Mouse (Mus musculus) forebrain, postnatal 0 days (tissue): ENCODE results near the gene Ubac2. TPM values are rescaled to one million over a fixed set of nuclear protein-coding genes. Genes with fewer than 3 reads are reported as not detected.

Experiments
- ATAC-seq: fragments of 200-750 bp; cut with Nextera tagmentation; 2 replicates; pipeline ENCODE4 v1.8.0; 2017; ENCODE audit warnings: mild to moderate bottlenecking, moderate library complexity
- DNase-seq: peaks from one replicate; pipeline ENCODE4 v3.0.0-alpha.2; 2015
- H3K27ac ChIP-seq: fragments of 300-500 bp; sonication (generic); 2 replicates; pipeline ENCODE4 v1.5.1; 2014; ENCODE audit warnings: low read depth, mild to moderate bottlenecking, antibody characterized with exemption, low read length, moderate library complexity, mixed read lengths
- H3K27me3 ChIP-seq: fragments of 300-500 bp; sonication (generic); 2 replicates; pipeline ENCODE4 v1.6.1; 2014; ENCODE audit warnings: mild to moderate bottlenecking, low read length, mixed read lengths; ENCODE audit not compliant: insufficient read depth
- H3K36me3 ChIP-seq: fragments of 300-500 bp; sonication (generic); 2 replicates; pipeline ENCODE4 v1.6.1; 2014; ENCODE audit warnings: mild to moderate bottlenecking, moderate library complexity; ENCODE audit not compliant: insufficient read depth
- H3K4me1 ChIP-seq: fragments of 300-500 bp; sonication (generic); 2 replicates; pipeline ENCODE4 v1.6.1; 2014; ENCODE audit warnings: antibody characterized with exemption; ENCODE audit not compliant: insufficient read depth
- H3K4me2 ChIP-seq: fragments of 300-500 bp; sonication (generic); 2 replicates; pipeline ENCODE4 v1.6.1; 2014; ENCODE audit warnings: low read depth, mild to moderate bottlenecking, moderate library complexity
- H3K4me3 ChIP-seq: fragments of 300-500 bp; sonication (generic); 2 replicates; pipeline ENCODE4 v1.5.1; 2014; ENCODE audit warnings: low read depth, low read length, mixed read lengths
- H3K9ac ChIP-seq: fragments of 300-500 bp; sonication (generic); 2 replicates; pipeline ENCODE4 v1.6.1; 2014; ENCODE audit warnings: mild to moderate bottlenecking
- H3K9me3 ChIP-seq: fragments of 300-500 bp; sonication (generic); 2 replicates; pipeline ENCODE4 v1.6.1; 2016; ENCODE audit warnings: low read length
- CTCF ChIP-seq: sonication (generic); IDR thresholded peaks from 2 replicates; pipeline ENCODE4 v1.5.1; 2016; ENCODE audit warnings: antibody characterized with exemption, control low read depth, low read depth
- WGBS: fragments of 180-500 bp; shearing (Covaris S2); extraction: QIAGEN DNeasy Blood & Tissue Kit; methylation state at CpG from one replicate; pipeline ENCODE4 v1.1.7; 2014; 5-methylcytosine and 5-hydroxymethylcytosine counted together
- polyA plus RNA-seq: library from polyadenylated mRNA; unstranded; fragments of >200 nt; fragmentation: Nextera tagmentation; extraction: Ambion mirVana; gene quantifications from 2 replicates; pipeline ENCODE4 v1.2.1, GENCODE M21; 2015
- total RNA-seq: library from RNA; depleted of rRNA; stranded (reverse); fragments of >200 nt; gene quantifications from 2 replicates; pipeline ENCODE4 v1.2.3, GENCODE M21; 2014

The Ubac2 gene
- total and polyA plus RNA-seq, 2 experiments from 2014 or later, result 41.9 to 52.6 TPM

DNA sequence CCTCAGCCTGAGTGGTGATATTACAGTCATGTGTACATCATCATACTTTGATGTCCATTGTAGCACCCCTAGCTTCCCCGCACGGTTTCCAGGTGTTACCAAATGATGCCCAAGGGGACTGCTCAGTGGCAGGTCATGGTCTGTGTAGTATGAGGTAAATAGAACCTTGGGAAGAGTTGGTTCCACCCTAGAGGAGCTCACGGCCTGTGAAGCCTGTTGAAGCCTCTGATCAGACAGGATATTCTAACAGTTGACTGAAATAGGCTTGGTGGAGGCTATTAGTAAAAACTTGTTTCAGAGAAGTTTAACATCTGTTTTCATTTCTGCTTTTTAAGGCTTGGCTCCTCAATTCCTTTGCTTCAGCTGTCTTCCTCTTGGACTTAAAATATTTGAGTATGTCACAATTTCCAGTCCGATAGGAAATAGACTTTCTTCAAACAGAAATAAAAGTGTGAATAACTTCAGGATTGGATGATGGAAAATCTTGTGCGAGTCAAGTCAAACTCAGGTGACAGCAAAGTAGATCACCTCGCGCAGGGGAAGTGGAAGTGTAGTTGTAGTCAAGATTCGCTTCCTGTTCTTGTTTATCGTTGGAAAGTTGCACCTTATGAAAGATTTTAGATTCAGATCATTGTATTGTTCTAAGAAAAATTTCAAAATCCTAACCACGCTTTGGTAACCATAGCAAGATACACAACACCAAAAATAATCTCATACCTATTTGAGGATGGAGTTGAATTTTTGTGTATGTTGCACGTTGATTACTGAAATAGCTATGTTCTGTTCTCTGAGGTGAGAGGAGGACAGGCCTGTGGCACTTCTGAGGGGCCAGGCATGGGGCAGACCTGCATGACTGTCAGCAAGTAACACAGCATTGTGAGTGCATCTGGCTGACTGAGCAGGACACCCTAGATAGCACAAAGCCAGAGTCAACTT, 60.1 kb downstream of the Ubac2 start:
- DNase-seq (no peak), ATAC-seq (no peak)
- Histone ChIP-seq H3K27ac (no peak overlapping the region), H3K27me3 (no peaks in the 10 kb centered on the region), H3K4me3 (no peak overlapping the region), H3K9me3 (peaks cover 5% of the 10 kb centered on the region; the same call in 1 of the 2 replicates), H3K9ac (no peak overlapping the region), H3K4me2 (no peak overlapping the region), H3K4me1 (no peaks in the 10 kb centered on the region), H3K36me3 (peaks cover 6% of the 10 kb centered on the region)
- 95% methylated on average over 11 of the region's 11 CpGs for WGBS
- no peak for TF ChIP-seq CTCF

DNA sequence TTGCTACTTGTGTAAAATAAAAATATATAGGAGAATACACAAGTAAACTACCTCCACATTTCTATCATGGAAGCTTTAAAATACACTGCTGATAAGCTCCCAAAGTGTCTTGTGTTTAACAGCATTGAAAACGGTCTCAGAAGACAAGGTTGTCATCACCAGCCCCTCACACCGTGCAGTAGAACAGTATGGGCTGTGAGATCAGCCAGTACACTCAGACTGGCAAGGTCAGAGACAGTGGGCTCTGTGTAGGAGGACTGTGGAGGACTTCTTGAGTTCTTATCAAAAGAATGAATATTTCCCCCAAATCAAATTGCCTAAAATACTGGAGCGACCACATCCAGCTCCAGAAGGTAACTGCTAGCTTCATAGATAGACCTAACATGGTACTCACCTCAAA, 61.2 kb downstream of the Ubac2 start:
- Histone ChIP-seq H3K27me3 (no peaks in the 10 kb centered on the region), H3K36me3 (no peaks in the 10 kb centered on the region), H3K4me3 (no peak overlapping the region), H3K4me2 (no peak overlapping the region), H3K9me3 (peaks cover 5% of the 10 kb centered on the region; the same call in 1 of the 2 replicates), H3K4me1 (no peaks in the 10 kb centered on the region), H3K9ac (no peak overlapping the region), H3K27ac (no peak overlapping the region)
- DNase-seq (no peak), ATAC-seq (no peak)
- TF ChIP-seq CTCF, result no peak
- WGBS, result 97% methylated on average over 3 of the region's 3 CpGs

DNA sequence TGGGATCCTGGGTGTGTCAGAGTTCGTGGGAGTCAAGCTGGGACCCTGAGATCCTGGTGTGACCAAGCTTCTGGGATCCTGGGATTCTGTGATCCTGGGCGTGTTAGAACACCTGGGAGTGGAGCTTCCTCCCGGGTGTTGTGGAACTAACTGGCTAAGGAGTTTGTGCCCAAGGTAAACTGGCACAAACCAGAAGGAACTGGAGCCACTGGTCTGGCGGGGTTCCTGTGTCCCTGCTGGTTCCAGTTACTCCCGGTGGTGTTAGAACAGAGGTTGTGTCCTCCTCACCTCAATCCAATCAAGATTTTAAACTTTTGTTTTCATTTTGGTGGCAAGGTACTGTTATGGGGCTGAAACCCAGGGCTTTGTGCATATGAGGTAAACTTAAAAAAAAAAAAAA, 67.7 kb downstream of the Ubac2 start:
- H3K36me3 ChIP-seq, result no peaks in the 10 kb centered on the region
- ATAC-seq, result no peak
- TF ChIP-seq CTCF, result no peak
- H3K4me1 ChIP-seq, result no peaks in the 10 kb centered on the region
- H3K4me2 ChIP-seq, result no peak overlapping the region
- no peaks in the 10 kb centered on the region for H3K9me3 ChIP-seq
- H3K4me3 ChIP-seq, result no peak overlapping the region
- no peak for DNase-seq
- H3K27me3 ChIP-seq, result no peaks in the 10 kb centered on the region
- no peak overlapping the region for H3K9ac ChIP-seq
- no peak overlapping the region for H3K27ac ChIP-seq
- WGBS, result 89% methylated on average over 5 of the region's 5 CpGs

DNA sequence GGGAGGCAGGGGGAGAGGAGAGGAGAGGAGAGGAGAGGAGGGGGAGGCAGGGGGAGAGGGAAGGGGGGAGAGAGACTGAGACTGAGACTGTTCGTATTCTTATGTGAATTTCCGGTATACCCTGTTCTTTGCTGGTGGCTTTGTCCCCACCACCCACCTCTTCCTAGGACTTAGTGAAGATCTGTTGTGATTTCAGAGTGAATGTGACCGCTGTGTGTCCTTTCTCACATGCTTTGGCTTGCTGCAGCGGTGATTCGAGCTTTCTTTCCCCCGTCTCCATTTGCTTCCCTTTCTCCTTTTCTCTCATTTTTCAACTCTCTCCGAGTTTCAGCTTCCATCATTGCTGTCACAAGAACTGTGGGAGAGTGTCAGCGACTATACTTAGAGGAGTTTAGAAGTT, 68.3 kb downstream of the Ubac2 start:
- 72% methylated on average over 8 of the region's 8 CpGs for WGBS
- H3K9ac ChIP-seq, result no peak overlapping the region
- H3K4me3 ChIP-seq, result no peak overlapping the region
- H3K4me2 ChIP-seq, result no peak overlapping the region
- ATAC-seq (no peak), DNase-seq (no peak)
- H3K27me3 ChIP-seq, result no peaks in the 10 kb centered on the region
- H3K4me1 ChIP-seq, result no peaks in the 10 kb centered on the region
- no peaks in the 10 kb centered on the region for H3K9me3 ChIP-seq
- H3K27ac ChIP-seq, result no peak overlapping the region
- H3K36me3 ChIP-seq, result no peaks in the 10 kb centered on the region
- no peak for TF ChIP-seq CTCF

DNA sequence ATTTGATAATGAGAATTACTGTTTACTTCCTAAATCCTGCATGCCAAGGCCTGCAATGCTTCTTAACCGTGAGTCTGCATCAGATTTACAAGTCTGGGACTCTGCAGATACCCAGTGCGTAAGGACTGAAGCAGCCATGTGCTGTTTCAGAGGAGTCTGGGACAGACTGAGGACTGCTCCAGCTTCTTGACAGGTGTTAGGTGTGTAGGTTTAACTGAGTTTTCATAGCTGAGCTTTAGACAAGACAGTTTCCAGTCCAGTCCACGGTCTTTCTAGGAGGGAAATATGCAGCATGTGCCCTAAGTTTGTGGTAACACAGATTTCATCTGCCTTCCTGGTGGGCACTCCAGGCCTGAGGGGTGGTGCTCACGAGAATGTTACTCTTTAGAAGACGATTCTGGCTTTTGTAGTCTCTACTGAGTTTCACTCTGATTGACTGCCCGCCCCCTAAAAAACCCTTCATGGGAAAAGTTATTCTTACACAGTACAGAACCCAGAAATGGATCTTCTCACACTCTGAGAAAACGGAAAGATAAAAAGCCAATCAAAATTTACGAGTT, 68.9 kb downstream of the Ubac2 start:
- H3K9ac ChIP-seq, result no peak overlapping the region
- no peaks in the 10 kb centered on the region for H3K4me1 ChIP-seq
- 72% methylated on average over 8 of the region's 8 CpGs for WGBS
- no peaks in the 10 kb centered on the region for H3K36me3 ChIP-seq
- no peak overlapping the region for H3K4me3 ChIP-seq
- ATAC-seq (no peak), DNase-seq (no peak)
- H3K9me3 ChIP-seq, result no peaks in the 10 kb centered on the region
- H3K27ac ChIP-seq, result no peak overlapping the region
- H3K27me3 ChIP-seq, result no peaks in the 10 kb centered on the region
- no peak for TF ChIP-seq CTCF
- no peak overlapping the region for H3K4me2 ChIP-seq

DNA sequence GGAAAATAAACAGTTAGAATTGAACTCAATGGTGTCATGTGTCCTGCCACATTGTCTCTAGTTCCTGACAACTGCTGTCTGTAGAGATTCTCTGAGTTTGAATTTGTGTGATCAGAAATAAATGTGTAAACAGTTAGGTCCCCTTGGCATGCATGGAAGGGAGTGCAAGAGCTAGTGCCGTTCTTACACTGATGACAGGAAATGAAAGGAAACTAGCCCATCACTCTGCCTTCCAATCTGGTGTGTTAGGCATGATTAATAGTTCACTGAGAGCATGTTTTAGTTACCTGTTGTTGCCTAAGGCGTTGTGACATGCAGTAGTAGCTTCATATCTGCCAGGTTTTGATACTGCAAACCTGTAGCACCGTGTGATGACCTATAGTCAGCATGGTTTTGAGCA, 69.5 kb downstream of the Ubac2 start:
- Histone ChIP-seq H3K27me3 (no peaks in the 10 kb centered on the region), H3K36me3 (no peaks in the 10 kb centered on the region), H3K4me2 (no peak overlapping the region), H3K27ac (no peak overlapping the region), H3K4me1 (no peaks in the 10 kb centered on the region), H3K9me3 (no peaks in the 10 kb centered on the region), H3K9ac (no peak overlapping the region), H3K4me3 (no peak overlapping the region)
- WGBS, result 85% methylated on average over 3 of the region's 3 CpGs
- DNase-seq (no peak), ATAC-seq (no peak)
- TF ChIP-seq CTCF, result no peak

DNA sequence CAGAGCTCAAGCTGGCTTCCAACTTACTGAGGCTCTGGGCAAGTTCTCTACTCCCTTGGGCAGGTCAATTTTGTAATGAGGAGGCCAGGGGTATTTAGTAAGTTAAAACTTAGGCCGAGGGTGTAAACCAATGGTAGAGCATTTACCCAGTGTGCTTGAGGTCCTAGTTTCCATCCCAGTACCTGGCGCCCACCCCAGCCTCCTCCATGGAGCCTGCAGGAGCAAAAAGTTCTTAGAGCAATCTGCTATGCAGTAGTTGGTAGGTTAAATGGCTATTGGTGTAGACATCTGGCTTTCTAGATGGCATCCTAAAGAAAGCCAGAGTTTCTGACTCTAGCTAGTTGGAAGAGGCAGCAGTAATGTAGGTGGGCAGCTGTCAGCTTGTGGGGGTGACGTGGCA, 71.0 kb downstream of the Ubac2 start:
- TF ChIP-seq CTCF, result no peak
- no peak for ATAC-seq
- H3K9me3 ChIP-seq, result no peaks in the 10 kb centered on the region
- 0 out of 2 replicates have a peak, but pooled peaks cover 3% of the 10 kb centered on the region for H3K36me3 ChIP-seq
- no peak overlapping the region for H3K4me3 ChIP-seq
- no peak overlapping the region for H3K9ac ChIP-seq
- H3K27me3 ChIP-seq, result no peaks in the 10 kb centered on the region
- no peaks in the 10 kb centered on the region for H3K4me1 ChIP-seq
- H3K4me2 ChIP-seq, result no peak overlapping the region
- no peak overlapping the region for H3K27ac ChIP-seq
- WGBS, result 99% methylated on average over 3 of the region's 3 CpGs
- no peak for DNase-seq
